Mouse (Mus musculus) heart, embryonic 13.5 days (tissue): ENCODE results near the gene Vmn2r68. TPM values are rescaled to one million over a fixed set of nuclear protein-coding genes. Genes with fewer than 3 reads are reported as not detected.

Experiments used
- ATAC-seq: fragments of 200-750 bp; cut with Nextera tagmentation; 2 replicates; pipeline ENCODE4 v1.8.0; 2017; ENCODE audit warnings: moderate TSS enrichment; ENCODE audit not compliant: insufficient number of reproducible peaks, low FRiP score, low TSS enrichment; ENCODE audit errors: extremely low read depth
- H3K27ac ChIP-seq: fragments of 300-500 bp; sonication (generic); replicated peaks from 2 replicates; pipeline ENCODE4 v1.5.1; 2015; ENCODE audit warnings: moderate library complexity, mild to moderate bottlenecking, inconsistent platforms
- H3K27me3 ChIP-seq: fragments of 300-500 bp; sonication (generic); replicated peaks from 2 replicates; pipeline ENCODE4 v1.6.1; 2015; ENCODE audit warnings: mild to moderate bottlenecking, inconsistent platforms
- H3K36me3 ChIP-seq: fragments of 300-500 bp; sonication (generic); 2 replicates; pipeline ENCODE4 v1.6.1; 2015; ENCODE audit warnings: mild to moderate bottlenecking, inconsistent platforms
- H3K4me1 ChIP-seq: fragments of 300-500 bp; sonication (generic); 2 replicates; pipeline ENCODE4 v1.6.1; 2015; ENCODE audit warnings: inconsistent platforms
- H3K4me2 ChIP-seq: fragments of 300-500 bp; sonication (generic); 2 replicates; pipeline ENCODE4 v1.6.1; 2015; ENCODE audit warnings: inconsistent platforms, mild to moderate bottlenecking, moderate library complexity
- H3K4me3 ChIP-seq: fragments of 300-500 bp; sonication (generic); 2 replicates; pipeline ENCODE4 v1.5.1; 2015; ENCODE audit warnings: moderate library complexity, mild to moderate bottlenecking, inconsistent platforms
- H3K9ac ChIP-seq: fragments of 300-500 bp; sonication (generic); 2 replicates; pipeline ENCODE4 v1.6.1; 2015; ENCODE audit warnings: inconsistent platforms, mild to moderate bottlenecking, moderate library complexity
- H3K9me3 ChIP-seq: fragments of 300-500 bp; sonication (generic); 2 replicates; pipeline ENCODE4 v1.6.1; 2016; ENCODE audit warnings: inconsistent platforms
- polyA plus RNA-seq: library from polyadenylated mRNA; unstranded; fragments of >200 nt; fragmentation: Nextera tagmentation; extraction: Ambion mirVana; gene quantifications from 2 replicates; pipeline ENCODE4 v1.2.1, GENCODE M21; 2015

Gene Vmn2r68
- not detected in 2 replicates for polyA plus RNA-seq

DNA sequence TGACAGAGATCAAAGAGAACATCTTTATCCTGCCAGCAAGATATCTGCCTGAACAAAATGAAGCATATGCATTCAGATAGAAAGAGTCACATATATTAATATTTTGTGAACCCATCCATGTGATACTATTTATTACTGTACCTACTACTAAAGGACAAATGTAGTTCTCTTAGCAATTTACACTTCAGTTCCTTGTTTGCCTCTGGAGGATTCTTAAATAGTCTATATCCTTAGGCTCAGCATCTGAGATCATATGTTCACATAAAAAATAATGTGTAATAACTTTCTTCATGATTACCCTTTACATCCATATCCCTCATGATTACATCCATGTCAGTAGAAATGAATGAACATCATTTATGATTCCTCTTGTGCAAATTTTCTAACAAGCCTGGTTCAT, at the start of gene Vmn2r68:
Gene Vmn2r68, minus strand, starts transcription at position 101 of the 400 bp plus-strand sequence.
- H3K9me3 ChIP-seq = no peaks in the 10 kb centered on the region
- no peak within 1 kb of the TSS for H3K4me2 ChIP-seq
- ATAC-seq = no peak
- no peak within 1 kb of the TSS for H3K9ac ChIP-seq
- no peaks in the 10 kb centered on the region for H3K4me1 ChIP-seq
- H3K27ac ChIP-seq = no peak within 1 kb of the TSS
- H3K36me3 ChIP-seq = no peaks in the 10 kb centered on the region
- no peaks in the 10 kb centered on the region for H3K27me3 ChIP-seq
- no peak within 1 kb of the TSS for H3K4me3 ChIP-seq

Other genes starting within 250 kb of the Vmn2r68 start
- gene Vmn2r66, start 225.5 kb downstream of the Vmn2r68 start, polyA plus RNA-seq = not detected in 2 replicates
- gene Vmn2r67, start 81.8 kb downstream of the Vmn2r68 start, polyA plus RNA-seq = not detected in 2 replicates
- not detected in 2 replicates for gene Vmn2r69, start 178.1 kb upstream of the Vmn2r68 start, polyA plus RNA-seq